Mouse (Mus musculus) liver, postnatal 0 days (tissue): ENCODE results near the gene Kbtbd13. TPM values are rescaled to one million over a fixed set of nuclear protein-coding genes. Genes with fewer than 3 reads are reported as not detected.

Source experiments
- ATAC-seq: fragments of 200-750 bp; cut with Nextera tagmentation; 2 replicates; pipeline ENCODE4 v1.8.0; 2017; ENCODE audit warnings: mild to moderate bottlenecking, moderate library complexity
- DNase-seq: peaks from one replicate; pipeline ENCODE4 v3.0.0-alpha.2; 2016
- H3K27ac ChIP-seq: fragments of 300-500 bp; sonication (generic); 2 replicates; pipeline ENCODE4 v1.5.1; 2014; ENCODE audit warnings: antibody characterized with exemption, moderate library complexity, mild to moderate bottlenecking, low read depth
- H3K27me3 ChIP-seq: fragments of 300-500 bp; sonication (generic); 2 replicates; pipeline ENCODE4 v1.6.1; 2014; ENCODE audit warnings: low read length, control low read depth, mixed read lengths; ENCODE audit not compliant: insufficient read depth
- H3K36me3 ChIP-seq: fragments of 300-500 bp; sonication (generic); replicated peaks from 2 replicates; pipeline ENCODE4 v1.6.1; 2014; ENCODE audit warnings: mild to moderate bottlenecking, control low read depth, low read length, moderate library complexity, mixed read lengths; ENCODE audit not compliant: insufficient read depth
- H3K4me1 ChIP-seq: fragments of 300-500 bp; sonication (generic); 2 replicates; pipeline ENCODE4 v1.6.1; 2014; ENCODE audit warnings: antibody characterized with exemption, mild to moderate bottlenecking, control low read depth; ENCODE audit not compliant: insufficient read depth
- H3K4me2 ChIP-seq: fragments of 300-500 bp; sonication (generic); 2 replicates; pipeline ENCODE4 v1.6.1; 2014; ENCODE audit warnings: low read depth, mild to moderate bottlenecking, low read length, moderate library complexity, mixed read lengths
- H3K4me3 ChIP-seq: fragments of 300-500 bp; sonication (generic); 2 replicates; pipeline ENCODE4 v1.5.1; 2014; ENCODE audit warnings: low read depth, low read length
- H3K9ac ChIP-seq: fragments of 300-500 bp; sonication (generic); replicated peaks from 2 replicates; pipeline ENCODE4 v1.6.1; 2014; ENCODE audit warnings: mild to moderate bottlenecking, moderate library complexity
- H3K9me3 ChIP-seq: fragments of 300-500 bp; sonication (generic); 2 replicates; pipeline ENCODE4 v1.6.1; 2016; ENCODE audit warnings: mild to moderate bottlenecking, control low read depth, low read length, mixed read lengths
- CTCF ChIP-seq: sonication (generic); IDR thresholded peaks from 2 replicates; pipeline ENCODE4 v1.5.1; 2016; ENCODE audit warnings: antibody characterized with exemption, low read depth
- EP300 ChIP-seq: IDR thresholded peaks from 2 replicates; pipeline ENCODE4 v1.6.1; 2016; ENCODE audit warnings: antibody characterized with exemption, low read depth, mild to moderate bottlenecking
- WGBS: fragments of 180-500 bp; shearing (Covaris S2); extraction: QIAGEN DNeasy Blood & Tissue Kit; methylation state at CpG from one replicate; pipeline ENCODE4 v1.1.7; 2014; ENCODE audit not compliant: insufficient replicate concordance; 5-methylcytosine and 5-hydroxymethylcytosine counted together
- polyA plus RNA-seq: library from polyadenylated mRNA; unstranded; fragments of >200 nt; fragmentation: Nextera tagmentation; extraction: Ambion mirVana; gene quantifications from 2 replicates; pipeline ENCODE4 v1.2.1, GENCODE M21; 2015

The Kbtbd13 gene
- polyA plus RNA-seq, 1 experiment from 2014 or later = 0.11 TPM

DNA sequence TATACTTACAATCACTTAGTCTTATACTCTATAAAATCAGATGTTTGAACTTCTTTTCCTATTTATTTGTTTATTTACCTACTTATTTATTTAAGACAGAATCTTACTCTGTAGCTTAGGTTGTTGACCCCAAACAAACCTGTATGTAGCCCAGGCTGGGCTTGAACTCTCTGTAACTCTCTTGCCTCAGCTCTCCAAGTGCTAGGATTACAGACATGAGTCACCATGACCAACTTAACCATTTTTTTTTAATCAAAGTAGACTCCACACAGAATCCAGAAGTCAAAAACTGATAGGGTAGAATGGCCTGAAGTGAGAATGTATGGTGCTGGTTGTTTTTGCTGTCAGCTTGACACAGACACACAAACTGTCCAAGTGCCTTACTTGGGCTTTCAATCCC lies 38.9 kb upstream of the Kbtbd13 start:
- H3K9me3 ChIP-seq = no peaks in the 10 kb centered on the region
- H3K9ac ChIP-seq = no peak overlapping the region
- H3K4me2 ChIP-seq = no peak overlapping the region
- H3K4me3 ChIP-seq = no peak overlapping the region
- TF ChIP-seq CTCF (no peak), EP300 (no peak)
- no peaks in the 10 kb centered on the region for H3K36me3 ChIP-seq
- no peaks in the 10 kb centered on the region for H3K27me3 ChIP-seq
- no peak for ATAC-seq
- no peaks in the 10 kb centered on the region for H3K4me1 ChIP-seq
- no peak overlapping the region for H3K27ac ChIP-seq
- DNase-seq = no peak

DNA sequence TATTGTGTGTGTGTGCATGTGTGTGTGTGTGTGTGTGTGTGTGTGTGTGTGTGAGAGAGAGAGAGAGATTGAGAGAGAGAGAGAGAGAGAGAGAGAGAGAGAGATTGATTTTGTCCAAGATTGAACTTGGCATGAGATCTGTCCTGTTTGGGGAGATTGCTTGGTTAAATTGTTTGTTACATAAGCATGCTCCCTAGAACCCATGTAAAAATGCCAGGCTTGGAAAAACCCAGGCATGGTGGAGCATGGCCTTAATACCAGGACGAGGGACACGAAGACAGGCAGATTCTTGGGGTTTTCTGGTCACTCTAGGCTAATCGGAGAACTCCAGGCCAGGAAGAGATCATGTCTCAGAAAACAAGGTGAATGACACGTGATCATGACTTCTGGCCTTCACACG lies 36.6 kb upstream of the Kbtbd13 start:
- Histone ChIP-seq H3K4me1 (peaks cover 3% of the 10 kb centered on the region; the same call in 1 of the 2 replicates), H3K9ac (no peak overlapping the region), H3K36me3 (no peaks in the 10 kb centered on the region), H3K4me3 (no peak overlapping the region), H3K27ac (no peak overlapping the region), H3K27me3 (no peaks in the 10 kb centered on the region), H3K9me3 (no peaks in the 10 kb centered on the region), H3K4me2 (no peak overlapping the region)
- TF ChIP-seq CTCF = no peak
- TF ChIP-seq EP300 = no peak
- no peak for DNase-seq
- 72% methylated on average over 5 of the region's 5 CpGs for WGBS
- no peak for ATAC-seq

DNA sequence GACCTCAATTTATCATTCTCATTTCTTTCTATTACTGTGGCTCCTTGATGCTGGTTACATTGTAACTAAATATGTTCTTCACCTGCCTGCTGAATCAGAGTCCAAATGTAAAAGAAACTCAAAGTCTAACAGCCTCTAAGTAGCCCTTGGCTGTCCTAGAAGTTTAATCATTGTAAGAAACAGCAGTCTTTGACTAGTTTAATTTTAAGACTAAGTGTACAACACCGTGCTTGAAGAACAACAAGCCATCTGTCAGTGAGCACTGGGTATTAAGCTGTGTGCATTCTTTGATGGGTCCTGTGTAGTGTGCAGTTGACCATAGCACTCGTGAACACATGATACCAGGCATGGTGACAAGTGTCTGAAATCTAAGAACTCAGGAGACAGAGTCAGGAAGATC lies 36.1 kb upstream of the Kbtbd13 start:
- WGBS = 60% methylated on average over 2 of the region's 2 CpGs

DNA sequence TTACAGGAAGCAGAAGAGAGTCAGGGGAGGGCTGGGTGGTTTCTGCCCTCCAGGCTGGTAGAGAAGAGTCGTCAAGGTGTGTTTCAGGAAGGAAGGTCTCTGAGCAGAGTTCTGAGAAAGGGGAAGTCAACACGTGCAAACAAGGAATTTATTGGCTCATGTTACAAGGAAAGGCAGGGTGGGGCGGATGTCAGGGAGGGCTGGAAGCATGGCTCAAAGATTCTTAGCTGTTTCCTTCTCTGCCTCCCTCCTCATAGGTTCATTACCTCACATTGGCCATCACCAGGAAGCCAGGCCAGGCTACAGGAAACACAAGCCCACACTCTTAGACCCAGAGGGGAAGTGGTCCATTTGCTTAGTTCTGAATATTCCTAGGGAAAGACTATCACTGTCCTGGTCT lies 32.9 kb upstream of the Kbtbd13 start:
- Histone ChIP-seq H3K9me3 (no peaks in the 10 kb centered on the region), H3K27me3 (no peaks in the 10 kb centered on the region), H3K4me3 (no peak overlapping the region), H3K9ac (no peak overlapping the region), H3K27ac (no peak overlapping the region), H3K4me1 (peaks cover 3% of the 10 kb centered on the region; the same call in 1 of the 2 replicates), H3K36me3 (no peaks in the 10 kb centered on the region), H3K4me2 (no peak overlapping the region)
- 21% methylated on average over 3 of the region's 3 CpGs for WGBS
- TF ChIP-seq EP300 = no peak
- no peak for DNase-seq
- no peak for ATAC-seq

More for the DNA sequence above, 36.1 kb upstream of the Kbtbd13 start:
- Histone ChIP-seq H3K9me3 (no peaks in the 10 kb centered on the region), H3K4me2 (no peak overlapping the region), H3K27me3 (no peaks in the 10 kb centered on the region), H3K9ac (no peak overlapping the region), H3K36me3 (no peaks in the 10 kb centered on the region), H3K4me1 (peaks cover 3% of the 10 kb centered on the region; the same call in 1 of the 2 replicates), H3K4me3 (no peak overlapping the region), H3K27ac (no peak overlapping the region)
- TF ChIP-seq EP300 = no peak
- no peak for TF ChIP-seq CTCF
- DNase-seq = no peak
- no peak for ATAC-seq

DNA sequence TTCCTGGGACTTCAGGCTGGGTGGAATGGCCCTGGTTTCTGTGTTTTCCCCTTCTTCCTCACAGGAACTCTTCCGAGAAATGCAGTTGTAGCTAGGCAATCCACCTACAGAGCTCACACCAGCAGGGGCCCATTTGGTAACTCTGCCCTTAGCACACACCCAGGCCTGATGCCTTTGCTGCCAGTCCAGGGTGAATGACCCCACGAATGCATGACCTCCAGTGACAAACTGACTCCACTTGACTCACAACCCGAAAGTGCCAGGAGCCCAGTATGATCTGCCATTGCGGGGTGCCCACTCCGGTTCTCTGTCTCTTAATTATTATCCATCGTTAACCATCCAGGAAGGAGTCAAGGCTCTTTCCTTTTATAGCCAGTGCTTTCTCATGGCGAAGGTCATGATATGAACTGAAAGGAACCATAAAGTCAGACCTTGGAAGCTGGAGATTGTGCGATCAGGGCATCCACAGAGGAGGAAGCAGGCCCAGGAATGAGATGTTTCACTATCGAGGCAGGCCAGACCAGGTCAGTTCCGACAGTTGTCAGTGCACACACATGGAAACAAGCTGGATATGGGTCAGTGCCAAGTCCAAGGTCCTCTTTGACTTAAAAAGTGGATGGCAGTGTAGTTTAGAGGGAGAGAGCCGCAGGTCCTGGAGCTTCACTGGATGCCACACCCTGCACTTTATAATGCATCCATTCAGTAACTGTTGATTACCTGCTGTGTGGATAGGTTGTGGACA lies 31.5 kb upstream of the Kbtbd13 start, which contains the start of gene Slc51b:
Slc51b (minus strand) TSS at position 196 of the 742 bp plus-strand sequence.
- Histone ChIP-seq H3K9me3 (no peaks in the 10 kb centered on the region), H3K4me3 (no peak within 1 kb of the TSS), H3K27me3 (no peaks in the 10 kb centered on the region), H3K27ac (peak within 1 kb of the TSS; percentile 79), H3K4me1 (peaks cover 3% of the 10 kb centered on the region; the same call in 1 of the 2 replicates), H3K36me3 (no peaks in the 10 kb centered on the region), H3K9ac (no peak within 1 kb of the TSS), H3K4me2 (peak within 1 kb of the TSS; percentile 19; the same call in 1 of the 2 replicates)
- peak; percentile 53 for DNase-seq
- WGBS = 69% methylated on average over 11 of the region's 11 CpGs
- TF ChIP-seq CTCF = no peak
- no peak for TF ChIP-seq EP300
- peak; percentile 95 for ATAC-seq

DNA sequence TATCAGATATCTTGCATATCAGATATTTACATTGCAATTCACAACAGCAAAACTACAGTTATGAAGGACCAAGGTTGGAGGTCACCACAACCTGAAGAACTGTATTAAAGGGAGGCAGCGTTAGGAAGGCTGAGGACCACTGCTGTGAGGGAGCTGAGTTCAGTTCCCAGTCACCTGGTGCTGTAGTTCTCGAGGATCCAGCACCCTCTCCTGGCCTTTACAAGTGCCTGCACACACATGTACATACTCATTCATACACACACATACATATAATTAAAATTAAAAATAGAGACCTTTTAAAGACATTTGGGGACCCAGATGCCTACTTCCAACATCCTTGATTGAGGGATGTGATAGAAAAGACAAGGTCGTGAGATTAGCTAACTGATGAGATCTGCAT lies 28.2 kb upstream of the Kbtbd13 start:
- Histone ChIP-seq H3K27me3 (no peaks in the 10 kb centered on the region), H3K4me3 (no peak overlapping the region)

DNA sequence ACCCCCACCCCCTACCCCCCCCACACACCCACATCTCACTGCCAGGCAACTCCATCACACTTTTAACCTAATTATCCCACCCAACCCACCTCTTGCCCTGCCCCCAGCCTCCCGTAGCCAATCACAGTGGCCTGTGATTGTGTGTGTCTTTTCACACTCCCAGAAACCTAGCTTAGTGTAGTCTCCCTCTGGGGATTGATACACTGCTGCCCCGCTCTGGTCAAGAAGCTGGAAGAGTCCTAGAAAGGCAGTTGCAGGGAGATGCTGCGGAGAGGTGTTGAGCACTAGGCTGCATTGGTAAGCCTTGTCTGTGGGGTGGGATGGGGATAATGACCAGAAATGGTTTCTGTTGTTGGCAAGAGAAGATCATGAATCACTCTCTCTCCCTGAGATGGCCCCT lies 26.3 kb upstream of the Kbtbd13 start:
- 60% methylated on average over 3 of the region's 3 CpGs for WGBS
- H3K4me2 ChIP-seq = no peak overlapping the region
- TF ChIP-seq EP300 = no peak
- no peak for TF ChIP-seq CTCF
- ATAC-seq (no peak), DNase-seq (no peak)
- no peak overlapping the region for H3K27ac ChIP-seq
- H3K9ac ChIP-seq = no peak overlapping the region
- H3K9me3 ChIP-seq = no peaks in the 10 kb centered on the region
- H3K36me3 ChIP-seq = no peaks in the 10 kb centered on the region
- H3K4me1 ChIP-seq = no peaks in the 10 kb centered on the region
- H3K4me3 ChIP-seq = no peak overlapping the region
- no peaks in the 10 kb centered on the region for H3K27me3 ChIP-seq

More for the DNA sequence above, 28.2 kb upstream of the Kbtbd13 start:
- Histone ChIP-seq H3K9me3 (no peaks in the 10 kb centered on the region), H3K36me3 (no peaks in the 10 kb centered on the region), H3K9ac (no peak overlapping the region), H3K27ac (no peak overlapping the region), H3K4me1 (peaks cover 3% of the 10 kb centered on the region; the same call in 1 of the 2 replicates), H3K4me2 (no peak overlapping the region)
- TF ChIP-seq CTCF (peak; percentile 16; the same call in 1 of the 2 replicates), EP300 (no peak)
- DNase-seq (no peak), ATAC-seq (no peak)
- 74% methylated on average over 3 of the region's 3 CpGs for WGBS
